Mouse (Mus musculus) liver, postnatal 0 days (tissue): ENCODE data around the gene Ifrd2. TPM values are rescaled to one million over a fixed set of nuclear protein-coding genes. Genes with fewer than 3 reads are reported as not detected.

Source experiments
- ATAC-seq: fragments of 200-750 bp; cut with Nextera tagmentation; 2 replicates; pipeline ENCODE4 v1.8.0; 2017; ENCODE audit warnings: mild to moderate bottlenecking, moderate library complexity
- DNase-seq: peaks from one replicate; pipeline ENCODE4 v3.0.0-alpha.2; 2016
- H3K27ac ChIP-seq: fragments of 300-500 bp; sonication (generic); 2 replicates; pipeline ENCODE4 v1.5.1; 2014; ENCODE audit warnings: antibody characterized with exemption, moderate library complexity, mild to moderate bottlenecking, low read depth
- H3K27me3 ChIP-seq: fragments of 300-500 bp; sonication (generic); 2 replicates; pipeline ENCODE4 v1.6.1; 2014; ENCODE audit warnings: low read length, control low read depth, mixed read lengths; ENCODE audit not compliant: insufficient read depth
- H3K36me3 ChIP-seq: fragments of 300-500 bp; sonication (generic); replicated peaks from 2 replicates; pipeline ENCODE4 v1.6.1; 2014; ENCODE audit warnings: mild to moderate bottlenecking, control low read depth, low read length, moderate library complexity, mixed read lengths; ENCODE audit not compliant: insufficient read depth
- H3K4me1 ChIP-seq: fragments of 300-500 bp; sonication (generic); 2 replicates; pipeline ENCODE4 v1.6.1; 2014; ENCODE audit warnings: antibody characterized with exemption, mild to moderate bottlenecking, control low read depth; ENCODE audit not compliant: insufficient read depth
- H3K4me2 ChIP-seq: fragments of 300-500 bp; sonication (generic); 2 replicates; pipeline ENCODE4 v1.6.1; 2014; ENCODE audit warnings: low read depth, mild to moderate bottlenecking, low read length, moderate library complexity, mixed read lengths
- H3K4me3 ChIP-seq: fragments of 300-500 bp; sonication (generic); 2 replicates; pipeline ENCODE4 v1.5.1; 2014; ENCODE audit warnings: low read depth, low read length
- H3K9ac ChIP-seq: fragments of 300-500 bp; sonication (generic); replicated peaks from 2 replicates; pipeline ENCODE4 v1.6.1; 2014; ENCODE audit warnings: mild to moderate bottlenecking, moderate library complexity
- H3K9me3 ChIP-seq: fragments of 300-500 bp; sonication (generic); 2 replicates; pipeline ENCODE4 v1.6.1; 2016; ENCODE audit warnings: mild to moderate bottlenecking, control low read depth, low read length, mixed read lengths
- CTCF ChIP-seq: sonication (generic); IDR thresholded peaks from 2 replicates; pipeline ENCODE4 v1.5.1; 2016; ENCODE audit warnings: antibody characterized with exemption, low read depth
- EP300 ChIP-seq: IDR thresholded peaks from 2 replicates; pipeline ENCODE4 v1.6.1; 2016; ENCODE audit warnings: antibody characterized with exemption, low read depth, mild to moderate bottlenecking
- WGBS: fragments of 180-500 bp; shearing (Covaris S2); extraction: QIAGEN DNeasy Blood & Tissue Kit; methylation state at CpG from one replicate; pipeline ENCODE4 v1.1.7; 2014; ENCODE audit not compliant: insufficient replicate concordance; 5-methylcytosine and 5-hydroxymethylcytosine counted together
- polyA plus RNA-seq: library from polyadenylated mRNA; unstranded; fragments of >200 nt; fragmentation: Nextera tagmentation; extraction: Ambion mirVana; gene quantifications from 2 replicates; pipeline ENCODE4 v1.2.1, GENCODE M21; 2015

Ifrd2 gene
- polyA plus RNA-seq, 1 experiment from 2014 or later = 68.0 TPM

DNA sequence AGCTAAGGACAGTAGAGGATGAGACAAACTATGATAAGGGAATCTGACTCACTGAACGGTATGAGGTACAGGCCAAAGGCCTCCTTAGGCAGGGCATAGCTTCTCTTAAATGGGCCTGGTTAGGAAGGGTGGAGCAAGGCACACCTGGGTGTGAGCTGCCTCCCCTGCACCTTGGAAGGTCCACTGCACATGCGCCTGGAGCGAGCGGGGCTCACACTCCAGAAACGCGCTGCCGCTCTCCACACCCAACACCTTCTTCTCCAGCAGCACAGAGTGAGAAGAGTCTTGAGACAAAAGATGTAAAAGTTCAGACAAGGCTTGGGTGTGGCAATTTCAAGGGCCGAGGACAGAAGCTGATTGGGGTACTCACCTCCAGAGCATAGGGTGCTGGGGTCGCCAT is 12.0 kb downstream of the Ifrd2 start:
- no peak overlapping the region for H3K4me3 ChIP-seq
- ATAC-seq (no peak), DNase-seq (no peak)
- TF ChIP-seq EP300 (no peak), CTCF (no peak)
- peaks cover 4% of the 10 kb centered on the region for H3K36me3 ChIP-seq
- no peak overlapping the region for H3K9ac ChIP-seq
- H3K27ac ChIP-seq = no peak overlapping the region
- H3K4me2 ChIP-seq = no peak overlapping the region
- H3K27me3 ChIP-seq = no peaks in the 10 kb centered on the region
- 82% methylated on average over 9 of the region's 9 CpGs for WGBS
- H3K9me3 ChIP-seq = no peaks in the 10 kb centered on the region
- peaks cover 12% of the 10 kb centered on the region for H3K4me1 ChIP-seq

DNA sequence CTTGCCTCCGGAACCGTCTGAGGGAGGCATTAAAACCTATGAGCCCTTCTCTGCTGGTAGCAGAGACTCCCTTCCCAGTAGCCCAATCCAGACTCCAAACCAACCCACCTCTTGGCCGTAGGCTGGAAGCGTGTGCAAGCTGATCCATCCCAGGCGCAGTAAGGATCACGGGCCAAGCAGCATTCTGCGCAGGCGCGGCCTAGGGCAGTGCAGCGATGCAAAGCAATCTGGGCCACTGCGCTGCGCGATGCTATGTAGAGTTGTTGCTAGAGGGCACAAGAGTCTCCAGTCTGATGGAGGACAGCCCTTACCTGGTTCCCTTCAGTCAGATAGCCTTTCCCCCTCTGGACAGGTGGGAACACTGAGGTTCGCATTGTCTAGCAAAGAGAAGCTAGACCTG is 12.4 kb downstream of the Ifrd2 start:
- TF ChIP-seq EP300 = no peak
- TF ChIP-seq CTCF = no peak
- Histone ChIP-seq H3K9me3 (no peaks in the 10 kb centered on the region), H3K4me2 (no peak overlapping the region), H3K27ac (no peak overlapping the region), H3K27me3 (no peaks in the 10 kb centered on the region), H3K36me3 (peaks cover under 1% of the 10 kb centered on the region), H3K9ac (no peak overlapping the region), H3K4me3 (no peak overlapping the region), H3K4me1 (peaks cover 12% of the 10 kb centered on the region)
- WGBS = 71% methylated on average over 14 of the region's 14 CpGs
- no peak for ATAC-seq
- no peak for DNase-seq

DNA sequence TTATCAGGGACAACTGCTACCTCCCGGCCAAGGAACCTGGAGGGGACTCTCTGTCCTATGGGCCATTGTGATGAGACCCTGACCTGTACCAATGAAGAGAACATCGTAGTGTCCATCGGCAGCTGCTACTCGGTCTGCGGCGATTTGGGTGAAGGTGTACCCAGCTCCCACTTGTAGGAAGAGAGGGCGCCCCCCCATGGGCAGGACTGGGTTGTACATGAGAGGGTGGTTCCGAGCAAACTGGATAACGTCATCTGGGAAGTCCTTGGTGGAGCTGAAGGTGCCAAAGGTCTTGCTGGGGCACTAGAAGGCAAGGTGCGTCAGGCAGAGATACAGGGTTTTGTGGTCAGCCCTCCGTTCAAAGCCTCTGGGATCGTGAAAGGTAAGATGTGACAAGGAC is 13.3 kb downstream of the Ifrd2 start:
- WGBS = 68% methylated on average over 12 of the region's 12 CpGs
- Histone ChIP-seq H3K27ac (no peak overlapping the region), H3K4me3 (no peak overlapping the region), H3K9ac (no peak overlapping the region), H3K4me1 (peaks cover 15% of the 10 kb centered on the region), H3K27me3 (no peaks in the 10 kb centered on the region), H3K9me3 (no peaks in the 10 kb centered on the region), H3K36me3 (no peaks in the 10 kb centered on the region), H3K4me2 (no peak overlapping the region)
- DNase-seq (no peak), ATAC-seq (0 out of 2 replicates have a peak, but pooled peaks have one; percentile 16)
- TF ChIP-seq EP300 (no peak), CTCF (peak; percentile 48)

DNA sequence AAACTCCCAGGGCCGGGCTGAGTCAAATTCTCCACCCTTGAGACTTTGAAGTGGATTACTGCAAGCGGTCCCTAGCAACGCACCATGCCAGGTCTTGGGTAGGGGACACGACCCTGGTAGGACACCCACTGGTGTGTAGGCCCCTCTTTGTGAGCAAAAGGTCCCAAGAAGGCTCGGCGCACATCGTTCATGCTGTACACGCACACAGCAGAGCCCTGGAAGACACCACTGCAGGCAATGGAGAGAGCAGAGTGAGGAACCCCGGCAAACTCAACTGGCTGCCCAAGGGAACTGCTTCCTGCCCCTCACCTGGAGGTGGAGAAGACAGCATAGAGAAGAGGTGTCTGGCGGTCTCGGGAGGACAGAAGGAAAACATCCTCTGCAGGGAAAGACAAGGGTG is 13.8 kb downstream of the Ifrd2 start:
- Histone ChIP-seq H3K4me2 (no peak overlapping the region), H3K27ac (no peak overlapping the region), H3K4me1 (peaks cover 15% of the 10 kb centered on the region), H3K4me3 (no peak overlapping the region), H3K9me3 (no peaks in the 10 kb centered on the region), H3K36me3 (no peaks in the 10 kb centered on the region), H3K27me3 (no peaks in the 10 kb centered on the region), H3K9ac (no peak overlapping the region)
- TF ChIP-seq CTCF (no peak), EP300 (no peak)
- 81% methylated on average over 11 of the region's 11 CpGs for WGBS
- ATAC-seq = no peak
- no peak for DNase-seq

DNA sequence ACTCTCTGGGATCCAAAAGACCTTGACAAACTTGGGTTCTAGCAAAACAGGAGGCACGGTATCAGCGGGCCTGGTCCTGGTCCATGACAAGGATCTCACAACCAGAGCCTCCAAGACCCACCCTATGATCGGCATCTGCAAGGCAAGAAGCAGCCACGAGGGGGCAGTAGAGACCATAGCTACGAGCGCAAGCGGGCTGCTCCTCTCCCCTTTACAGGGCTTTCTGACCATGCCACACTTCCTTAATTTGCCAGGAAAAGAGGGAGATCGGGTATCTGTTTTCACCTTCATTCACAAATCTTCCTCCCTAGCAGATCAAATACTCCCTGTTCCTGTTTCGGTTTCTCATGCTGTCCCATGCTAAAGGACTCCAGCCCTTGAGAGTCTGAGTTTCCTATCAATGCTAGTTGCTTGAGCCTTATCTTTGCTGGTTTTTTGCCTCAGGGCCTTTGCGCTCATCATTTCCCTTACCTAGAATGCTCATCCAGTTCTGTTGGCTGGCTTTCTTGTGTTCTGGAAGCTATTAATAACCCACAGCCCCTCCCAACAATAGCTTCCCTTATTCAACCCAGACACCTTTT is 14.7 kb downstream of the Ifrd2 start:
- DNase-seq (peak; percentile 94), ATAC-seq (peak; percentile 60)
- 0 out of 2 replicates have a peak overlapping the region, but pooled peaks have one; percentile 8 for H3K4me3 ChIP-seq
- peaks cover 17% of the 10 kb centered on the region for H3K4me1 ChIP-seq
- no peak overlapping the region; the same call in 1 of the 2 replicates for H3K9ac ChIP-seq
- TF ChIP-seq CTCF (peak; percentile 99), EP300 (no peak)
- no peaks in the 10 kb centered on the region for H3K9me3 ChIP-seq
- WGBS = 4% methylated on average over 10 of the region's 10 CpGs
- no peaks in the 10 kb centered on the region for H3K36me3 ChIP-seq
- 0 out of 2 replicates have a peak overlapping the region, but pooled peaks have one; percentile 6 for H3K27ac ChIP-seq
- H3K4me2 ChIP-seq = peak overlapping the region; percentile 52; the same call in 1 of the 2 replicates
- no peaks in the 10 kb centered on the region for H3K27me3 ChIP-seq

DNA sequence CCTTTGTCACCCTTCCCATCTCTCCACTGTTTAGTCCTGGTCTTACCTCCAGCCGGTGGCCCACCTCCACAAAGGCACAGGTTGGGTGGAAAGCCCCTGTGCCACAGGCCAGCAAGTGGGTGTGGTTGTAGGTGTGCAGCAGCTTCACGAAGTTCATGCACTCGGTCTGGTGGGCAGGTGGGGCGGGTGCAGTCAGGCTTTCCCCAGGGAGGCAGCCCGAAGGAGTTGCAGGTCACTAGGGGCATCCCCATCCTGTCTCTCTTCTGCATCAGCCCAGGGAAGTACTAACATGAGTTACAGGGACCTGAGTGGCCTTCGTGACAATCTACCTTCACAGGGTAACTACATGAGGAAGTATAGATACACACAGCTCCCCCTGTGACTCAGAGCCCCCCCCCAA is 15.8 kb downstream of the Ifrd2 start:
- Histone ChIP-seq H3K4me2 (no peak overlapping the region), H3K27ac (no peak overlapping the region), H3K9me3 (no peaks in the 10 kb centered on the region), H3K4me3 (no peak overlapping the region), H3K4me1 (peaks cover 20% of the 10 kb centered on the region), H3K36me3 (no peaks in the 10 kb centered on the region), H3K9ac (no peak overlapping the region), H3K27me3 (no peaks in the 10 kb centered on the region)
- ATAC-seq (no peak), DNase-seq (no peak)
- 69% methylated on average over 6 of the region's 6 CpGs for WGBS
- TF ChIP-seq CTCF (no peak), EP300 (no peak)
